Mouse (Mus musculus) testis, adult 2 months (tissue): Measurements from ENCODE around the gene Cacnb3. TPM values are rescaled to one million over a fixed set of nuclear protein-coding genes. Genes with fewer than 3 reads are reported as not detected.

Experiments
- H3K27ac ChIP-seq: fragments of 200-500 bp; 2 replicates; pipeline ENCODE4 v1.5.1; 2012; ENCODE audit warnings: low read depth, low read length; ENCODE audit not compliant: control insufficient read depth, insufficient read depth
- H3K27me3 ChIP-seq: fragments of 200-500 bp; 2 replicates; pipeline ENCODE4 v1.6.1; 2012; ENCODE audit warnings: mild to moderate bottlenecking, low read length, moderate library complexity; ENCODE audit not compliant: control insufficient read depth, insufficient read depth
- H3K36me3 ChIP-seq: fragments of 200-500 bp; 2 replicates; pipeline ENCODE4 v1.6.1; 2012; ENCODE audit warnings: mild to moderate bottlenecking, low read length; ENCODE audit not compliant: control insufficient read depth, insufficient read depth
- H3K4me1 ChIP-seq: fragments of 200-500 bp; 2 replicates; pipeline ENCODE4 v1.6.1; 2012; ENCODE audit warnings: low read length; ENCODE audit not compliant: control insufficient read depth, insufficient read depth
- H3K4me3 ChIP-seq: fragments of 200-500 bp; 2 replicates; pipeline ENCODE4 v1.5.1; 2012; ENCODE audit warnings: low read depth, mild to moderate bottlenecking, low read length, moderate library complexity, mixed read lengths; ENCODE audit not compliant: control insufficient read depth
- CTCF ChIP-seq: fragments of 200-500 bp; IDR thresholded peaks from 2 replicates; pipeline ENCODE4 v1.5.1; 2012; ENCODE audit warnings: low read depth, mild to moderate bottlenecking, inconsistent platforms, low read length, moderate library complexity; ENCODE audit not compliant: control insufficient read depth, insufficient read depth, insufficient replicate concordance
- POLR2A ChIP-seq: fragments of 200-500 bp; IDR thresholded peaks from 2 replicates; pipeline ENCODE4 v1.6.1; 2012; ENCODE audit warnings: low read depth, mild to moderate bottlenecking, inconsistent platforms, low read length, moderate library complexity; ENCODE audit not compliant: control insufficient read depth
- polyA plus RNA-seq: library from polyadenylated mRNA; depleted of rRNA; stranded (reverse); fragments of >200 nt; gene quantifications from 2 replicates; pipeline ENCODE4 v1.2.3, GENCODE M21; 2012

The Cacnb3 gene
- polyA plus RNA-seq, 1 experiment: 3.1 TPM

GRCm38 (mm10) chr15:98676940-98677728, 46.5 kb downstream of the Cacnb3 start, which contains the start of gene Rnd1:
TSS of gene Rnd1 (minus strand) at chr15:98677461.
- no peaks in the 10 kb centered on the region for H3K27me3 ChIP-seq
- TF ChIP-seq POLR2A: peak; percentile 63
- 0 out of 2 replicates have a peak, but pooled peaks have one; percentile 13 for TF ChIP-seq CTCF
- no peaks in the 10 kb centered on the region for H3K36me3 ChIP-seq
- peaks cover 6% of the 10 kb centered on the region for H3K4me1 ChIP-seq
- H3K4me3 ChIP-seq: peak within 1 kb of the TSS; percentile 41
- no peak within 1 kb of the TSS for H3K27ac ChIP-seq

GRCm38 (mm10) chr15:98677977-98678376, 47.3 kb downstream of the Cacnb3 start:
- H3K27me3 ChIP-seq: no peaks in the 10 kb centered on the region
- no peaks in the 10 kb centered on the region for H3K36me3 ChIP-seq
- no peak for TF ChIP-seq POLR2A
- TF ChIP-seq CTCF: no peak
- H3K4me3 ChIP-seq: no peak overlapping the region
- H3K4me1 ChIP-seq: peaks cover 6% of the 10 kb centered on the region
- H3K27ac ChIP-seq: no peak overlapping the region

- H3K27me3 ChIP-seq: no peaks in the 10 kb centered on the region
- TF ChIP-seq CTCF: no peak
These were observed 50.0 kb downstream of the Cacnb3 start for GRCm38 (mm10) chr15:98680660-98681059.

GRCm38 (mm10) chr15:98681633-98682032, 51.0 kb downstream of the Cacnb3 start:
- no peak overlapping the region for H3K27ac ChIP-seq
- no peaks in the 10 kb centered on the region for H3K36me3 ChIP-seq
- no peaks in the 10 kb centered on the region for H3K27me3 ChIP-seq
- H3K4me3 ChIP-seq: no peak overlapping the region
- no peak for TF ChIP-seq CTCF
- TF ChIP-seq POLR2A: no peak
- peaks cover 4% of the 10 kb centered on the region for H3K4me1 ChIP-seq

More at GRCm38 (mm10) chr15:98680660-98681059, 50.0 kb downstream of the Cacnb3 start:
- H3K27ac ChIP-seq: no peak overlapping the region
- no peaks in the 10 kb centered on the region for H3K36me3 ChIP-seq
- H3K4me3 ChIP-seq: no peak overlapping the region
- peaks cover 6% of the 10 kb centered on the region for H3K4me1 ChIP-seq

- no peak overlapping the region for H3K4me3 ChIP-seq
- no peaks in the 10 kb centered on the region for H3K4me1 ChIP-seq
- H3K36me3 ChIP-seq: no peaks in the 10 kb centered on the region
- H3K27ac ChIP-seq: no peak overlapping the region
- H3K27me3 ChIP-seq: no peaks in the 10 kb centered on the region
- TF ChIP-seq POLR2A (no peak), CTCF (no peak)
These were observed 52.5 kb downstream of the Cacnb3 start for GRCm38 (mm10) chr15:98683177-98683576.

- TF ChIP-seq POLR2A: no peak
- TF ChIP-seq CTCF: no peak
- no peak overlapping the region for H3K4me3 ChIP-seq
- H3K27me3 ChIP-seq: no peaks in the 10 kb centered on the region
- H3K36me3 ChIP-seq: no peaks in the 10 kb centered on the region
- H3K4me1 ChIP-seq: no peaks in the 10 kb centered on the region
- no peak overlapping the region for H3K27ac ChIP-seq
These were observed 53.1 kb downstream of the Cacnb3 start for GRCm38 (mm10) chr15:98683746-98684145.

- TF ChIP-seq POLR2A (no peak), CTCF (peak; percentile 56; the same call in 1 of the 2 replicates)
- Histone ChIP-seq H3K27me3 (no peaks in the 10 kb centered on the region), H3K4me1 (no peaks in the 10 kb centered on the region), H3K4me3 (no peak overlapping the region), H3K27ac (no peak overlapping the region), H3K36me3 (no peaks in the 10 kb centered on the region)
These were observed 55.3 kb downstream of the Cacnb3 start for GRCm38 (mm10) chr15:98685926-98686325.
